Comparison of ENCODE assay signal across 10 mouse cellular contexts in the genomic region with DNA sequence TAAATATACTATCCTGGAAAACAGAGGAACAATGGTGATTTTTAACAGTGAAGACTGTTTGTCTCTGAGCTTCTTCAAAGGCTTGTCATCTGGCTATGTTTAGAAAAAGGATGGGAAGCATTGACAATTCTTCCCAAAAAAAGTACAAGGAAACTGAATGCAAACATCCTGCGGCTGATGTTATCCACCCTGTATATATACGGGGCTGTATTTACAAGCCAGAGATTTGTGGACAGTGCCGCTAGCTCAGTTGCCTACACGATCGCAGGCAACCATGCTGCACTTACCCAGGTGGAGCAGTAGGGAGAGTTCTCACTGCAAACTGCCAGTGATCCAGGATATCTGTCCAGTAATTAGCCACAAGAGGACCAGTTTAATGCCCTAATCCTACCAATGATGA. TPM values are rescaled to one million over a fixed set of nuclear protein-coding genes. Genes with fewer than 3 reads are reported as not detected.
DNase-seq lines count a peak whose midpoint lies in the region; ATAC-seq and TF ChIP-seq lines count a peak whose summit lies in the region.
"Had no signal": no experiment of that assay in that cellular context is flagged by ENCODE, and none has a peak within 500 bp of the region (broad histone marks: within the 10 kb centered on the region; RNA-seq: fewer than 3 reads in every experiment).

No protein-coding gene starts in this region.

- no peak overlapping the region for H3K4me3 ChIP-seq in intestine, embryonic 14.5 days (ENCODE audit: low read depth, low read length)
- H3K4me3 ChIP-seq in intestine, embryonic 15.5 days (replicated peaks) = no peak overlapping the region
- H3K4me3 ChIP-seq in stomach, embryonic 16.5 days (replicated peaks; ENCODE audit: low read length) = no peak overlapping the region
- H3K4me3 ChIP-seq in stomach, postnatal 0 days (ENCODE audit: low read depth, low read length) = no peak overlapping the region

- no peak overlapping the region for H3K4me2 ChIP-seq in intestine, embryonic 14.5 days (ENCODE audit: low read length)
- H3K4me2 ChIP-seq in intestine, embryonic 15.5 days (replicated peaks) = no peak overlapping the region
- H3K4me2 ChIP-seq in stomach, embryonic 16.5 days (ENCODE audit: low read depth, low read length) = no peak overlapping the region
- no peak overlapping the region for H3K4me2 ChIP-seq in stomach, postnatal 0 days (replicated peaks; ENCODE audit: low read depth)

- no peak for TF ChIP-seq EP300 in stomach, postnatal 0 days (optimal IDR thresholded peaks at IDR 0.05)

- no peak overlapping the region for H3K9ac ChIP-seq in intestine, embryonic 14.5 days (ENCODE audit: low read length)
- no peak overlapping the region for H3K9ac ChIP-seq in intestine, embryonic 15.5 days
- no peak overlapping the region for H3K9ac ChIP-seq in stomach, embryonic 16.5 days (ENCODE audit: low read length)
- no peak overlapping the region for H3K9ac ChIP-seq in stomach, postnatal 0 days (ENCODE audit: low read length)

- H3K27ac ChIP-seq in intestine, embryonic 14.5 days (ENCODE audit: low read depth) = peak overlapping the region; percentile 38; the same call in 1 of the 2 replicates
- no peak overlapping the region for H3K27ac ChIP-seq in intestine, embryonic 15.5 days
- no peak overlapping the region; the same call in 1 of the 2 replicates for H3K27ac ChIP-seq in stomach, embryonic 16.5 days (ENCODE audit: low read length)
- no peak overlapping the region for H3K27ac ChIP-seq in stomach, postnatal 0 days (replicated peaks)

- H3K9me3 ChIP-seq in intestine, embryonic 14.5 days (ENCODE audit: control insufficient read depth, low read length) = no peaks in the 10 kb centered on the region
- H3K9me3 ChIP-seq in intestine, embryonic 15.5 days = no peaks in the 10 kb centered on the region
- H3K9me3 ChIP-seq in stomach, embryonic 16.5 days (replicated peaks; ENCODE audit: control insufficient read depth, low read length) = no peaks in the 10 kb centered on the region
- H3K9me3 ChIP-seq in stomach, postnatal 0 days (ENCODE audit: control insufficient read depth, low read length) = no peaks in the 10 kb centered on the region

- TF ChIP-seq CTCF in stomach, postnatal 0 days (IDR thresholded peaks at IDR 0.05; ENCODE audit: low read depth) = no peak

- WGBS in intestine, embryonic 14.5 days = 27% methylated on average over 5 of the region's 5 CpGs
- WGBS in intestine, embryonic 15.5 days = 32% methylated on average over 5 of the region's 5 CpGs
- WGBS in stomach, embryonic 16.5 days = 31% methylated on average over 5 of the region's 5 CpGs
- WGBS in stomach, postnatal 0 days = 35% methylated on average over 5 of the region's 5 CpGs

- no peak for ATAC-seq in intestine, embryonic 14.5 days (replicated peaks; ENCODE audit: low FRiP score, low TSS enrichment, low read depth)
- no peak for ATAC-seq in intestine, embryonic 15.5 days
- ATAC-seq in stomach, embryonic 16.5 days (ENCODE audit: insufficient read depth, low FRiP score) = 0 out of 2 replicates have a peak, but pooled peaks have one; percentile 41
- no peak for ATAC-seq in stomach, postnatal 0 days (ENCODE audit: low FRiP score, low TSS enrichment)

- peak; percentile 18 for DNase-seq in embryo, embryonic 10.5 days (ENCODE audit: low spot score)
- no peak for DNase-seq in embryo, embryonic 9.5 days (ENCODE audit: extremely low spot score)
- DNase-seq in intestine, embryonic 14.5 days (ENCODE audit: low spot score) = no peak
- no peak for DNase-seq in stomach, postnatal 0 days (ENCODE audit: low spot score)
- DNase-seq in urinary bladder, postnatal 4 days (ENCODE audit: low spot score in 2 of 2) = no peak
- DNase-seq in right cerebral cortex, postnatal 10 days (ENCODE audit: low spot score in 2 of 2) = no peak
- DNase-seq: cerebellum, postnatal 36 days; gastrocnemius, postnatal 14 days had no signal

- H3K36me3 ChIP-seq in intestine, embryonic 14.5 days (ENCODE audit: control insufficient read depth, insufficient read depth, low read length) = no peaks in the 10 kb centered on the region
- H3K36me3 ChIP-seq in intestine, embryonic 15.5 days = no peaks in the 10 kb centered on the region
- no peaks in the 10 kb centered on the region for H3K36me3 ChIP-seq in stomach, embryonic 16.5 days (ENCODE audit: control insufficient read depth, insufficient read depth, low read length)
- H3K36me3 ChIP-seq in stomach, postnatal 0 days (ENCODE audit: control insufficient read depth, insufficient read depth, low read length) = no peaks in the 10 kb centered on the region

- peaks cover 15% of the 10 kb centered on the region for H3K4me1 ChIP-seq in intestine, embryonic 14.5 days (replicated peaks; ENCODE audit: control insufficient read depth, insufficient read depth, low read length)
- peaks cover 8% of the 10 kb centered on the region for H3K4me1 ChIP-seq in intestine, embryonic 15.5 days (replicated peaks)
- peaks cover 7% of the 10 kb centered on the region for H3K4me1 ChIP-seq in stomach, embryonic 16.5 days (ENCODE audit: control insufficient read depth, insufficient read depth, low read length)
- no peaks in the 10 kb centered on the region; the same call in 1 of the 2 replicates for H3K4me1 ChIP-seq in stomach, postnatal 0 days (replicated peaks; ENCODE audit: control insufficient read depth, insufficient read depth)

- H3K27me3 ChIP-seq in intestine, embryonic 14.5 days (replicated peaks; ENCODE audit: control insufficient read depth, insufficient read depth, low read length) = no peaks in the 10 kb centered on the region
- no peaks in the 10 kb centered on the region for H3K27me3 ChIP-seq in intestine, embryonic 15.5 days (replicated peaks)
- no peaks in the 10 kb centered on the region for H3K27me3 ChIP-seq in stomach, embryonic 16.5 days (ENCODE audit: control insufficient read depth, insufficient read depth, low read length)
- no peaks in the 10 kb centered on the region for H3K27me3 ChIP-seq in stomach, postnatal 0 days (ENCODE audit: control insufficient read depth, insufficient read depth, low read length)

RNA-seq across cellular contexts. Expression of a gene that starts 16.6 kb away (rescaled TPM):
- polyA plus RNA-seq in intestine, embryonic 14.5 days (2014; fragmentation: Nextera tagmentation; extraction: Ambion mirVana) = 0.24 TPM in 2 replicates
- polyA plus RNA-seq in intestine, embryonic 15.5 days (2015; fragmentation: Nextera tagmentation; extraction: Ambion mirVana) = 0.13 and 0.20 TPM in 2 replicates
- 0.34 and 0.43 TPM in 2 replicates for polyA plus RNA-seq in stomach, embryonic 16.5 days (2015; fragmentation: Nextera tagmentation; extraction: Ambion mirVana)
- 0.05 and 0.08 TPM in 2 replicates for polyA plus RNA-seq in stomach, postnatal 0 days (2015; fragmentation: Nextera tagmentation; extraction: Ambion mirVana)

RNA-seq across cellular contexts. Expression of a gene that starts 26.6 kb away (rescaled TPM):
- polyA plus RNA-seq in intestine, embryonic 14.5 days (2014; fragmentation: Nextera tagmentation; extraction: Ambion mirVana) = 3.4 and 4.5 TPM in 2 replicates
- 3.8 and 4.3 TPM in 2 replicates for polyA plus RNA-seq in intestine, embryonic 15.5 days (2015; fragmentation: Nextera tagmentation; extraction: Ambion mirVana)
- 3.3 and 3.6 TPM in 2 replicates for polyA plus RNA-seq in stomach, embryonic 16.5 days (2015; fragmentation: Nextera tagmentation; extraction: Ambion mirVana)
- 0.85 and 1.2 TPM in 2 replicates for polyA plus RNA-seq in stomach, postnatal 0 days (2015; fragmentation: Nextera tagmentation; extraction: Ambion mirVana)

RNA-seq across cellular contexts. Expression of a gene that starts 28.1 kb away (rescaled TPM):
- 1.2 and 1.7 TPM in 2 replicates for polyA plus RNA-seq in intestine, embryonic 14.5 days (2014; fragmentation: Nextera tagmentation; extraction: Ambion mirVana)
- 1.2 and 1.3 TPM in 2 replicates for polyA plus RNA-seq in intestine, embryonic 15.5 days (2015; fragmentation: Nextera tagmentation; extraction: Ambion mirVana)
- polyA plus RNA-seq in stomach, embryonic 16.5 days (2015; fragmentation: Nextera tagmentation; extraction: Ambion mirVana) = 1.7 and 1.8 TPM in 2 replicates
- polyA plus RNA-seq in stomach, postnatal 0 days (2015; fragmentation: Nextera tagmentation; extraction: Ambion mirVana) = 0.08 and 0.18 TPM in 2 replicates

RNA-seq across cellular contexts. Expression of a gene that starts 39.5 kb away (rescaled TPM):
- polyA plus RNA-seq in intestine, embryonic 14.5 days (2014; fragmentation: Nextera tagmentation; extraction: Ambion mirVana) = not detected in 2 replicates
- not detected in 2 replicates for polyA plus RNA-seq in intestine, embryonic 15.5 days (2015; fragmentation: Nextera tagmentation; extraction: Ambion mirVana)
- not detected in 2 replicates for polyA plus RNA-seq in stomach, embryonic 16.5 days (2015; fragmentation: Nextera tagmentation; extraction: Ambion mirVana)
- polyA plus RNA-seq in stomach, postnatal 0 days (2015; fragmentation: Nextera tagmentation; extraction: Ambion mirVana) = 0.07 TPM in 1 of 2 replicates, not detected in the other
